Mouse (Mus musculus) MEL (cell line): Measurements from ENCODE around the gene Pak1ip1. TPM values are rescaled to one million over a fixed set of nuclear protein-coding genes. Genes with fewer than 3 reads are reported as not detected.

Source experiments
- DNase-seq: peaks from one replicate; pipeline ENCODE4 v3.0.0; 2011; ENCODE audit warnings: low read depth, low spot score
- H3K27ac ChIP-seq: 2 replicates; pipeline ENCODE4 v1.5.1; 2012; ENCODE audit warnings: low read depth, mild to moderate bottlenecking, control low read depth, low read length, moderate library complexity; ENCODE audit not compliant: control insufficient read depth
- H3K27me3 ChIP-seq, 2 experiments: fragments of 150-350 bp in 1 of 2; sonication (generic) in 1 of 2; 2 replicates each; pipeline ENCODE4 v1.6.1; 2012; ENCODE audit warnings: low read length in 2 of 2, mild to moderate bottlenecking in 2 of 2, improper control_type of control experiment in 1 of 2, moderate library complexity in 1 of 2; ENCODE audit not compliant: insufficient read depth in 2 of 2, control insufficient read depth in 1 of 2
- H3K36me3 ChIP-seq, 2 experiments: 2 replicates each; pipeline ENCODE4 v1.6.1; 2012 to 2014; ENCODE audit warnings: low read length in 2 of 2, improper control_type of control experiment in 1 of 2, inconsistent platforms in 1 of 2, mild to moderate bottlenecking in 1 of 2; ENCODE audit not compliant: insufficient read depth in 2 of 2, control insufficient read depth in 1 of 2
- H3K4me1 ChIP-seq, 2 experiments: fragments of 150-350 bp in 1 of 2; sonication (generic) in 1 of 2; 2 replicates each; pipeline ENCODE4 v1.6.1; 2012; ENCODE audit warnings: low read length in 2 of 2, improper control_type of control experiment in 1 of 2, mild to moderate bottlenecking in 1 of 2; ENCODE audit not compliant: insufficient read depth in 2 of 2, control insufficient read depth in 1 of 2
- H3K4me3 ChIP-seq, 2 experiments: fragments of 150-350 bp in 1 of 2; sonication (generic) in 1 of 2; 2 replicates each; pipeline ENCODE4 v1.5.1; 2012; ENCODE audit warnings: low read depth in 2 of 2, low read length in 2 of 2, mild to moderate bottlenecking in 2 of 2, moderate library complexity in 2 of 2, control low read depth in 1 of 2, improper control_type of control experiment in 1 of 2; ENCODE audit not compliant: control insufficient read depth in 1 of 2, insufficient read depth in 1 of 2
- H3K79me2 ChIP-seq: 2 replicates; pipeline ENCODE4 v1.6.1; 2012; ENCODE audit warnings: mild to moderate bottlenecking, low read length, moderate library complexity; ENCODE audit not compliant: control insufficient read depth, poor library complexity, insufficient read depth
- H3K9ac ChIP-seq: 2 replicates; pipeline ENCODE4 v1.6.1; 2012; ENCODE audit warnings: low read depth, mild to moderate bottlenecking, control low read depth, low read length, moderate library complexity; ENCODE audit not compliant: control insufficient read depth, poor library complexity, severe bottlenecking
- H3K9me3 ChIP-seq: fragments of 150-350 bp; sonication (generic); replicated peaks from 2 replicates; pipeline ENCODE4 v1.6.1; 2012; ENCODE audit warnings: mild to moderate bottlenecking, low read length, improper control_type of control experiment, moderate library complexity; ENCODE audit not compliant: insufficient read depth
- CTCF ChIP-seq, 3 experiments: IDR thresholded peaks in 2 of 3; conservative IDR thresholded peaks in 1 of 3; 2 replicates each; pipeline ENCODE4 v1.5.1; 2011 to 2012; ENCODE audit warnings: low read length in 3 of 3, low read depth in 2 of 3, mild to moderate bottlenecking in 2 of 3, improper control_type of control experiment in 1 of 3, inconsistent platforms in 1 of 3, mixed read lengths in 1 of 3, moderate library complexity in 1 of 3; ENCODE audit not compliant: control insufficient read depth in 1 of 3, insufficient read depth in 1 of 3, poor library complexity in 1 of 3, severe bottlenecking in 1 of 3
- E2F4 ChIP-seq: IDR thresholded peaks from 2 replicates; pipeline ENCODE4 v1.6.1; 2011; ENCODE audit warnings: low read depth, low read length, improper control_type of control experiment, borderline replicate concordance
- ELF1 ChIP-seq: IDR thresholded peaks from 2 replicates; pipeline ENCODE4 v1.6.1; 2014; ENCODE audit warnings: low read depth, mild to moderate bottlenecking, inconsistent platforms, low read length, improper control_type of control experiment, moderate library complexity
- EP300 ChIP-seq, 2 experiments: IDR thresholded peaks; 2 replicates each; pipeline ENCODE4 v1.6.1; 2011; ENCODE audit warnings: improper control_type of control experiment in 2 of 2, low read length in 2 of 2, low read depth in 1 of 2, mild to moderate bottlenecking in 1 of 2
- GABPA ChIP-seq: IDR thresholded peaks from 2 replicates; pipeline ENCODE4 v1.6.1; 2012; ENCODE audit warnings: low read depth, mild to moderate bottlenecking, inconsistent platforms, low read length, improper control_type of control experiment, moderate library complexity
- GATA1 ChIP-seq: IDR thresholded peaks from 2 replicates; pipeline ENCODE4 v1.6.1; 2011; ENCODE audit warnings: low read depth, low read length, improper control_type of control experiment
- HCFC1 ChIP-seq: IDR thresholded peaks from 2 replicates; pipeline ENCODE4 v1.6.1; 2012; ENCODE audit warnings: low read depth, mild to moderate bottlenecking, inconsistent platforms, low read length, improper control_type of control experiment, moderate library complexity
- KAT2A ChIP-seq: conservative IDR thresholded peaks from 2 replicates; pipeline ENCODE4 v1.6.1; 2012; ENCODE audit warnings: low read depth, low read length, improper control_type of control experiment, inconsistent platforms
- MAX ChIP-seq: IDR thresholded peaks from 2 replicates; pipeline ENCODE4 v1.6.1; 2011; ENCODE audit warnings: low read length, improper control_type of control experiment
- MXI1 ChIP-seq: IDR thresholded peaks from 2 replicates; pipeline ENCODE4 v1.6.1; 2011; ENCODE audit warnings: mild to moderate bottlenecking, low read depth, low read length, improper control_type of control experiment
- MYB ChIP-seq: IDR thresholded peaks from 2 replicates; pipeline ENCODE4 v1.6.1; 2011; ENCODE audit warnings: mild to moderate bottlenecking, low read depth, low read length, improper control_type of control experiment
- NELFE ChIP-seq: IDR thresholded peaks from 2 replicates; pipeline ENCODE4 v1.6.1; 2011; ENCODE audit warnings: low read depth, low read length, improper control_type of control experiment
- POLR2AphosphoS2 ChIP-seq: IDR thresholded peaks from 2 replicates; pipeline ENCODE4 v1.6.1; 2011; ENCODE audit warnings: low read length, improper control_type of control experiment
- POLR2AphosphoS5 ChIP-seq: IDR thresholded peaks from 2 replicates; pipeline ENCODE4 v1.6.1; 2012; ENCODE audit warnings: low read depth, borderline replicate concordance, mild to moderate bottlenecking, inconsistent platforms, low read length, moderate library complexity, mixed read lengths
- RCOR1 ChIP-seq: IDR thresholded peaks from 2 replicates; pipeline ENCODE4 v1.6.1; 2012; ENCODE audit warnings: low read depth, mild to moderate bottlenecking, inconsistent platforms, low read length, improper control_type of control experiment
- SIN3A ChIP-seq: IDR thresholded peaks from 2 replicates; pipeline ENCODE4 v1.6.1; 2012; ENCODE audit warnings: low read length, improper control_type of control experiment, inconsistent platforms
- SMC3 ChIP-seq: IDR thresholded peaks from 2 replicates; pipeline ENCODE4 v1.6.1; 2011; ENCODE audit warnings: low read depth, low read length, improper control_type of control experiment
- TCF12 ChIP-seq: IDR thresholded peaks from 2 replicates; pipeline ENCODE4 v1.6.1; 2014; ENCODE audit warnings: low read depth, mild to moderate bottlenecking, inconsistent platforms, low read length, improper control_type of control experiment, moderate library complexity
- ZC3H11A ChIP-seq: IDR thresholded peaks from 2 replicates; pipeline ENCODE4 v1.6.1; 2012; ENCODE audit warnings: low read depth, mild to moderate bottlenecking, inconsistent platforms, low read length, improper control_type of control experiment
- polyA plus RNA-seq, 2 experiments: library from polyadenylated mRNA; stranded (reverse) in 1 of 2; unstranded in 1 of 2; fragments of >175 nt in 1 of 2; fragments of >200 nt in 1 of 2; gene quantifications; 2 replicates each; pipeline versions ENCODE4 v1.2.1 to v1.2.4; 2012; ENCODE audit warnings: low replicate concordance in 2 of 2, low read depth in 1 of 2; ENCODE audit not compliant: insufficient read length in 2 of 2, insufficient read depth in 1 of 2, missing spikeins in 1 of 2
- total RNA-seq: library from RNA; depleted of rRNA; stranded (reverse); fragments of 300-350 nt; gene quantifications from 2 replicates; pipeline ENCODE4 v1.2.3, GENCODE M21; 2012

The Pak1ip1 gene
- total and polyA plus RNA-seq, 3 experiments = 101 to 109 TPM; not detected in 1

- Histone ChIP-seq H3K27me3 (no peaks in the 10 kb centered on the region), H3K4me3 (no peak overlapping the region), H3K9me3 (no peaks in the 10 kb centered on the region), H3K9ac (no peak overlapping the region), H3K79me2 (no peaks in the 10 kb centered on the region), H3K36me3 (peaks cover 0 to 4% of the 10 kb centered on the region in 2 experiments; a peak in 1 of 4 replicates), H3K4me1 (peaks cover 2 to 14% of the 10 kb centered on the region in 2 experiments; a peak in 3 of 4 replicates), H3K27ac (no peak overlapping the region)
- no peak for DNase-seq
- no peak for TF ChIP-seq RCOR1
- no peak for TF ChIP-seq CTCF (IDR thresholded peaks at IDR 0.05 in 2 of 3, conservative IDR thresholded peaks at IDR 0.05 in 1 of 3; ENCODE audit: control insufficient read depth in 1 of 3, insufficient read depth in 1 of 3, low read depth in 2 of 3, low read length in 3 of 3, poor library complexity in 1 of 3, severe bottlenecking in 1 of 3)
- no peak for TF ChIP-seq E2F4
- TF ChIP-seq GATA1 = no peak
- TF ChIP-seq KAT2A = no peak
- TF ChIP-seq MAX = no peak
These were observed 29.6 kb upstream of the Pak1ip1 start for GRCm38 (mm10) chr13:40971261-40971660.

- H3K27ac ChIP-seq = no peak overlapping the region
- no peaks in the 10 kb centered on the region for H3K27me3 ChIP-seq
- TF ChIP-seq E2F4 (no peak), EP300 (IDR thresholded peaks at IDR 0.05; ENCODE audit: low read depth in 1 of 2, low read length in 2 of 2) (no peak), ELF1 (no peak), POLR2AphosphoS5 (no peak), GABPA (no peak), POLR2AphosphoS2 (no peak), GATA1 (no peak), TCF12 (no peak), ZC3H11A (no peak), SIN3A (no peak), RCOR1 (no peak), CTCF (IDR thresholded peaks at IDR 0.05 in 2 of 3, conservative IDR thresholded peaks at IDR 0.05 in 1 of 3; ENCODE audit: control insufficient read depth in 1 of 3, insufficient read depth in 1 of 3, low read depth in 2 of 3, low read length in 3 of 3, poor library complexity in 1 of 3, severe bottlenecking in 1 of 3) (no peak), HCFC1 (no peak), KAT2A (no peak), SMC3 (no peak), MYB (no peak), MXI1 (no peak), NELFE (no peak)
- H3K9ac ChIP-seq = no peak overlapping the region
- no peaks in the 10 kb centered on the region for H3K9me3 ChIP-seq
- no peak overlapping the region for H3K4me3 ChIP-seq
- H3K79me2 ChIP-seq = no peaks in the 10 kb centered on the region
- no peak for DNase-seq
- H3K4me1 ChIP-seq = peaks cover 2 to 14% of the 10 kb centered on the region in 2 experiments; a peak in 3 of 4 replicates
- peaks cover 0 to 4% of the 10 kb centered on the region in 2 experiments; a peak in 1 of 4 replicates for H3K36me3 ChIP-seq
These were observed 29.0 kb upstream of the Pak1ip1 start for GRCm38 (mm10) chr13:40971831-40972230.
